Mouse (Mus musculus) embryonic facial prominence, embryonic 14.5 days (tissue): ENCODE data around the gene Trim66. TPM values are rescaled to one million over a fixed set of nuclear protein-coding genes. Genes with fewer than 3 reads are reported as not detected.

ENCODE experiments used
- ATAC-seq: fragments of 200-750 bp; cut with Nextera tagmentation; 2 replicates; pipeline ENCODE4 v1.8.0; 2017; ENCODE audit warnings: low read depth, moderate number of reproducible peaks, moderate TSS enrichment
- DNase-seq: peaks from one replicate; pipeline ENCODE4 v3.0.0-alpha.2; 2015; ENCODE audit warnings: low spot score
- H3K27ac ChIP-seq: fragments of 300-500 bp; sonication (generic); replicated peaks from 2 replicates; pipeline ENCODE4 v1.5.1; 2014; ENCODE audit warnings: low read depth, mild to moderate bottlenecking, low read length, moderate library complexity
- H3K27me3 ChIP-seq: fragments of 300-500 bp; sonication (generic); replicated peaks from 2 replicates; pipeline ENCODE4 v1.6.1; 2014; ENCODE audit warnings: low read length; ENCODE audit not compliant: control insufficient read depth, insufficient read depth
- H3K36me3 ChIP-seq: fragments of 300-500 bp; sonication (generic); 2 replicates; pipeline ENCODE4 v1.6.1; 2014; ENCODE audit warnings: low read length, mixed read lengths; ENCODE audit not compliant: control insufficient read depth, insufficient read depth
- H3K4me1 ChIP-seq: fragments of 300-500 bp; sonication (generic); 2 replicates; pipeline ENCODE4 v1.6.1; 2014; ENCODE audit warnings: antibody characterized with exemption, low read length; ENCODE audit not compliant: control insufficient read depth, insufficient read depth
- H3K4me2 ChIP-seq: fragments of 300-500 bp; sonication (generic); 2 replicates; pipeline ENCODE4 v1.6.1; 2014; ENCODE audit warnings: low read depth, mild to moderate bottlenecking, low read length, moderate library complexity, mixed read lengths
- H3K4me3 ChIP-seq: fragments of 300-500 bp; sonication (generic); 2 replicates; pipeline ENCODE4 v1.5.1; 2014; ENCODE audit warnings: low read depth, mild to moderate bottlenecking, low read length
- H3K9ac ChIP-seq: fragments of 300-500 bp; sonication (generic); 2 replicates; pipeline ENCODE4 v1.6.1; 2014; ENCODE audit warnings: low read depth, mild to moderate bottlenecking, low read length, moderate library complexity, mixed read lengths
- H3K9me3 ChIP-seq: fragments of 300-500 bp; sonication (generic); 2 replicates; pipeline ENCODE4 v1.6.1; 2016; ENCODE audit warnings: low read length; ENCODE audit not compliant: control insufficient read depth
- WGBS: fragments of 180-500 bp; shearing (Covaris S2); extraction: QIAGEN DNeasy Blood & Tissue Kit; methylation state at CpG from one replicate; pipeline ENCODE4 v1.1.7; 2014; 5-methylcytosine and 5-hydroxymethylcytosine counted together
- polyA plus RNA-seq: library from polyadenylated mRNA; unstranded; fragments of >200 nt; fragmentation: Nextera tagmentation; extraction: Ambion mirVana; gene quantifications from 2 replicates; pipeline ENCODE4 v1.2.1, GENCODE M21; 2014

The Trim66 gene
- polyA plus RNA-seq, 1 experiment from 2014 or later, result 3.2 TPM

GRCm38 (mm10) chr7:109536451-109536946 is 28.6 kb upstream of the Trim66 start:
- peaks cover 4% of the 10 kb centered on the region for H3K4me1 ChIP-seq
- WGBS, result 23% methylated on average over 4 of the region's 4 CpGs
- peaks cover 78% of the 10 kb centered on the region for H3K36me3 ChIP-seq
- ATAC-seq, result peak; percentile 90
- peak; percentile 93 for DNase-seq
- H3K9me3 ChIP-seq, result no peaks in the 10 kb centered on the region
- peak overlapping the region; percentile 19; the same call in 1 of the 2 replicates for H3K9ac ChIP-seq
- no peaks in the 10 kb centered on the region for H3K27me3 ChIP-seq
- H3K4me2 ChIP-seq, result no peak overlapping the region
- H3K27ac ChIP-seq, result peak overlapping the region; percentile 70
- H3K4me3 ChIP-seq, result no peak overlapping the region

GRCm38 (mm10) chr7:109534921-109535320 is 27.0 kb upstream of the Trim66 start:
- no peak overlapping the region for H3K4me2 ChIP-seq
- no peaks in the 10 kb centered on the region for H3K27me3 ChIP-seq
- 93% methylated on average over 3 of the region's 3 CpGs for WGBS
- H3K36me3 ChIP-seq, result peaks cover 80% of the 10 kb centered on the region
- no peak overlapping the region for H3K4me3 ChIP-seq
- H3K9me3 ChIP-seq, result no peaks in the 10 kb centered on the region
- ATAC-seq (no peak), DNase-seq (no peak)
- no peak overlapping the region for H3K27ac ChIP-seq
- peaks cover 4% of the 10 kb centered on the region for H3K4me1 ChIP-seq
- H3K9ac ChIP-seq, result no peak overlapping the region

- DNase-seq, result no peak
- 89% methylated on average over 4 of the region's 4 CpGs for WGBS
- no peak overlapping the region for H3K4me3 ChIP-seq
- H3K4me2 ChIP-seq, result no peak overlapping the region
- no peak overlapping the region for H3K27ac ChIP-seq
- no peaks in the 10 kb centered on the region for H3K9me3 ChIP-seq
- H3K27me3 ChIP-seq, result no peaks in the 10 kb centered on the region
- peaks cover 4% of the 10 kb centered on the region for H3K4me1 ChIP-seq
- H3K36me3 ChIP-seq, result peaks cover 74% of the 10 kb centered on the region
- no peak for ATAC-seq
- no peak overlapping the region for H3K9ac ChIP-seq
These were observed 26.0 kb upstream of the Trim66 start for GRCm38 (mm10) chr7:109533888-109534287.

- Histone ChIP-seq H3K4me3 (no peak overlapping the region), H3K9me3 (no peaks in the 10 kb centered on the region), H3K4me1 (peaks cover 4% of the 10 kb centered on the region), H3K36me3 (peaks cover 69% of the 10 kb centered on the region), H3K4me2 (no peak overlapping the region), H3K9ac (no peak overlapping the region), H3K27me3 (no peaks in the 10 kb centered on the region), H3K27ac (no peak overlapping the region)
- DNase-seq (no peak), ATAC-seq (no peak)
- 78% methylated on average over 4 of the region's 4 CpGs for WGBS
These were observed 25.2 kb upstream of the Trim66 start for GRCm38 (mm10) chr7:109533129-109533528.

- no peak overlapping the region for H3K4me3 ChIP-seq
- H3K4me2 ChIP-seq, result no peak overlapping the region
- no peaks in the 10 kb centered on the region for H3K27me3 ChIP-seq
- DNase-seq, result no peak
- H3K36me3 ChIP-seq, result peaks cover 65% of the 10 kb centered on the region
- H3K9me3 ChIP-seq, result no peaks in the 10 kb centered on the region
- no peak overlapping the region for H3K27ac ChIP-seq
- H3K9ac ChIP-seq, result no peak overlapping the region
- H3K4me1 ChIP-seq, result peaks cover 4% of the 10 kb centered on the region
- 66% methylated on average over 3 of the region's 3 CpGs for WGBS
- ATAC-seq, result no peak
These were observed 24.8 kb upstream of the Trim66 start for GRCm38 (mm10) chr7:109532691-109533090.

GRCm38 (mm10) chr7:109531501-109531900 is 23.6 kb upstream of the Trim66 start:
- WGBS, result 79% methylated on average over 5 of the region's 5 CpGs
- ATAC-seq (no peak), DNase-seq (no peak)
- H3K27ac ChIP-seq, result no peak overlapping the region
- H3K9ac ChIP-seq, result no peak overlapping the region
- H3K4me2 ChIP-seq, result no peak overlapping the region
- no peaks in the 10 kb centered on the region for H3K27me3 ChIP-seq
- peaks cover 65% of the 10 kb centered on the region for H3K36me3 ChIP-seq
- peaks cover 4% of the 10 kb centered on the region for H3K4me1 ChIP-seq
- no peaks in the 10 kb centered on the region for H3K9me3 ChIP-seq
- H3K4me3 ChIP-seq, result no peak overlapping the region

GRCm38 (mm10) chr7:109529741-109530140 is 21.8 kb upstream of the Trim66 start:
- H3K4me3 ChIP-seq, result no peak overlapping the region
- ATAC-seq (no peak), DNase-seq (no peak)
- H3K4me2 ChIP-seq, result no peak overlapping the region
- 89% methylated on average over 2 of the region's 2 CpGs for WGBS
- H3K36me3 ChIP-seq, result peaks cover 67% of the 10 kb centered on the region
- H3K27me3 ChIP-seq, result no peaks in the 10 kb centered on the region
- H3K9me3 ChIP-seq, result no peaks in the 10 kb centered on the region
- H3K4me1 ChIP-seq, result no peaks in the 10 kb centered on the region
- no peak overlapping the region for H3K27ac ChIP-seq
- no peak overlapping the region for H3K9ac ChIP-seq

GRCm38 (mm10) chr7:109528356-109528755 is 20.4 kb upstream of the Trim66 start:
- Histone ChIP-seq H3K4me3 (no peak overlapping the region), H3K9ac (no peak overlapping the region), H3K27ac (no peak overlapping the region), H3K27me3 (no peaks in the 10 kb centered on the region), H3K36me3 (peaks cover 69% of the 10 kb centered on the region), H3K9me3 (no peaks in the 10 kb centered on the region), H3K4me1 (no peaks in the 10 kb centered on the region), H3K4me2 (no peak overlapping the region)
- DNase-seq (peak; percentile 63), ATAC-seq (peak; percentile 41; the same call in 1 of the 2 replicates)
- WGBS, result 17% methylated on average over 3 of the region's 3 CpGs

- no peak overlapping the region for H3K4me3 ChIP-seq
- 83% methylated on average over 2 of the region's 3 CpGs for WGBS
- no peak overlapping the region for H3K9ac ChIP-seq
- H3K4me2 ChIP-seq, result no peak overlapping the region
- no peaks in the 10 kb centered on the region for H3K27me3 ChIP-seq
- DNase-seq (no peak), ATAC-seq (no peak)
- H3K27ac ChIP-seq, result no peak overlapping the region
- peaks cover 71% of the 10 kb centered on the region for H3K36me3 ChIP-seq
- no peaks in the 10 kb centered on the region for H3K4me1 ChIP-seq
- H3K9me3 ChIP-seq, result no peaks in the 10 kb centered on the region
These were observed 19.6 kb upstream of the Trim66 start for GRCm38 (mm10) chr7:109527536-109527935.
